In the genomic region with DNA sequence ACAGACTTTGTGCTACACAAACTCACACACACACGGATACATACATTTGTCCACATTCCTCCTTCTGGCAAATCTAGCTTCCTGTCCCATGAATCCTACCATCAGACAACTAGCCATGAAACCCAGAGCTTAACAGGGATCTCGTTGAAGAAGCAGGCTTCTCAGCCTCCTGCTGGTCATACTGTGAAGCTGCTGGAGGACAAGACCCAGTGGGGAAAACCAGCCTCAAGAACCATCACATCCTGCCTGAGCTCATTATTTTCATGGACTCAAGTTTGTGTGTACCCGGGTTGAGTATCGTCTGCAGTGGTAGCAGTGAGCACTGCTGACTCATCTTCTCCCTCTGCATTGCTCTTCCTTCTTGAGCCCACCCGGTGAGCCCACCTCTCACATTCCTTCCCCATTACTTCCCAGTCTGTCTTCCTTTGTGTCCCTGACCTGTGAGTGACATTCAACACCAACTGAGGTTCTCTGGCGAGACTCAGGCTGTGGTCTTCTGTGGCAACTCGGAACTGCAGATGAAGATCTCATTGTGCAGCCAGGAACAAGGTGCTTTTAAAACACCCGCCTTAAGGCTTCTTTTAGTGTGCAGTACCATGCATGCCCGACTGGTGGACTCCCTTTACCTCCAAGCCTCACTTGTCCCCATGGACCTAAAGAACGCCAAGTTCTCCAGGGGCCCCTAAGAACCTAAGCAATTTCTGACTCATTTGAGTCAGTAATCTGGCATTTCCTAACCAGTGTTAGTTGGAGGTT, we compare ENCODE assay signal across 21 mouse cellular contexts. TPM values are rescaled to one million over a fixed set of nuclear protein-coding genes. Genes with fewer than 3 reads are reported as not detected.
DNase-seq lines count a peak whose midpoint lies in the region; ATAC-seq and TF ChIP-seq lines count a peak whose summit lies in the region.
"Had no signal": no experiment of that assay in that cellular context is flagged by ENCODE, and none has a peak within 500 bp of the region (broad histone marks: within the 10 kb centered on the region; RNA-seq: fewer than 3 reads in every experiment).

No protein-coding gene starts in this region.

- no peak for TF ChIP-seq EP300 in lung, postnatal 0 days (IDR thresholded peaks at IDR 0.05)

- no peak for ATAC-seq in forebrain, postnatal 0 days
- no peak for ATAC-seq in forebrain, embryonic 11.5 days (replicated peaks; ENCODE audit: low FRiP score)
- ATAC-seq in lung, postnatal 0 days = no peak
- ATAC-seq: CD4-positive, CD25-positive, alpha-beta regulatory T cell, adult 4 months; forebrain, embryonic 15.5 days; Patski had no signal

- H3K4me2 ChIP-seq in forebrain, postnatal 0 days (ENCODE audit: low read depth) = no peak overlapping the region
- H3K4me2 ChIP-seq in forebrain, embryonic 11.5 days (ENCODE audit: low read depth, low read length, severe bottlenecking) = no peak overlapping the region
- H3K4me2 ChIP-seq in lung, postnatal 0 days (replicated peaks; ENCODE audit: low read depth, low read length) = no peak overlapping the region
- H3K4me2 ChIP-seq: forebrain, embryonic 15.5 days; limb, embryonic 15.5 days; midbrain, embryonic 12.5 days had no signal

- no peaks in the 10 kb centered on the region for H3K4me1 ChIP-seq in forebrain, postnatal 0 days (ENCODE audit: insufficient read depth)
- H3K4me1 ChIP-seq in forebrain, embryonic 11.5 days (replicated peaks; ENCODE audit: control insufficient read depth, insufficient read depth, low read length) = no peaks in the 10 kb centered on the region
- no peaks in the 10 kb centered on the region for H3K4me1 ChIP-seq in kidney, adult 2 months (ENCODE audit: control insufficient read depth, insufficient read depth, low read length)
- no peaks in the 10 kb centered on the region for H3K4me1 ChIP-seq in lung, postnatal 0 days (ENCODE audit: insufficient read depth, low read depth, low read length)
- H3K4me1 ChIP-seq: forebrain, embryonic 15.5 days; limb, embryonic 15.5 days had no signal

- TF ChIP-seq POLR2A in kidney, adult 2 months (IDR thresholded peaks at IDR 0.05; ENCODE audit: low read depth, low read length) = no peak

- no peak overlapping the region for H3K4me3 ChIP-seq in forebrain, postnatal 0 days (ENCODE audit: low read depth, low read length)
- H3K4me3 ChIP-seq in forebrain, embryonic 11.5 days (ENCODE audit: low read depth, low read length) = no peak overlapping the region
- H3K4me3 ChIP-seq in kidney, adult 2 months (ENCODE audit: insufficient read depth, low read depth, low read length) = no peak overlapping the region
- H3K4me3 ChIP-seq in lung, postnatal 0 days (ENCODE audit: low read depth, low read length) = no peak overlapping the region
- H3K4me3 ChIP-seq: forebrain, embryonic 15.5 days; hindbrain, embryonic 10.5 days; limb, embryonic 15.5 days; midbrain, embryonic 12.5 days had no signal

- H3K27ac ChIP-seq in forebrain, postnatal 0 days (ENCODE audit: low read depth, low read length) = no peak overlapping the region
- H3K27ac ChIP-seq in forebrain, embryonic 11.5 days (ENCODE audit: low read depth, low read length) = no peak overlapping the region
- no peak overlapping the region for H3K27ac ChIP-seq in kidney, adult 2 months (ENCODE audit: insufficient read depth, low read depth, low read length)
- no peak overlapping the region for H3K27ac ChIP-seq in lung, postnatal 0 days (ENCODE audit: low read length)
- H3K27ac ChIP-seq: forebrain, embryonic 15.5 days; hindbrain, embryonic 10.5 days; limb, embryonic 15.5 days; midbrain, embryonic 12.5 days had no signal

- H3K9me3 ChIP-seq in forebrain, postnatal 0 days (ENCODE audit: low read length) = peaks cover 10% of the 10 kb centered on the region; the same call in 1 of the 2 replicates
- H3K9me3 ChIP-seq in forebrain, embryonic 11.5 days (ENCODE audit: control insufficient read depth, low read length) = peaks cover 7% of the 10 kb centered on the region; the same call in 1 of the 2 replicates
- peaks cover 18% of the 10 kb centered on the region for H3K9me3 ChIP-seq in lung, postnatal 0 days (ENCODE audit: low read length)
- H3K9me3 ChIP-seq: forebrain, embryonic 15.5 days had no signal

- no peak for DNase-seq in forebrain, postnatal 0 days
- DNase-seq in forebrain, embryonic 11.5 days (ENCODE audit: low spot score) = no peak
- no peak for DNase-seq in kidney, adult 2 months
- DNase-seq in kidney, adult 9 months = no peak
- DNase-seq in lung, postnatal 0 days (ENCODE audit: low spot score) = no peak
- no peak for DNase-seq in lung, postnatal 36 days
- no peak for DNase-seq in urinary bladder, adult 2 months (ENCODE audit: low spot score)
- no peak for DNase-seq in gastrocnemius, postnatal 4 days (ENCODE audit: low spot score in 2 of 2)
- DNase-seq: adrenal gland, postnatal 10 days; cerebellum, adult 8-10 months; gastrocnemius, postnatal 10 days; kidney, adult 18-20 months; kidney, postnatal 25 days; lung, adult 18-20 months; lung, postnatal 14 days had no signal

- TF ChIP-seq CTCF in forebrain, postnatal 0 days (IDR thresholded peaks at IDR 0.05; ENCODE audit: low read depth) = peak; percentile 27
- 0 out of 2 replicates have a peak, but pooled peaks have one; percentile 19 for TF ChIP-seq CTCF in kidney, adult 2 months (conservative IDR thresholded peaks at IDR 0.05; ENCODE audit: insufficient read depth, insufficient read length, low read depth, low read length)
- peak; percentile 40 for TF ChIP-seq CTCF in lung, postnatal 0 days (IDR thresholded peaks at IDR 0.05)

- 88% methylated on average over 10 of the region's 10 CpGs for WGBS in forebrain, postnatal 0 days
- WGBS in forebrain, embryonic 11.5 days = 86% methylated on average over 10 of the region's 10 CpGs
- WGBS in kidney, adult 2 months = 88% methylated on average over 10 of the region's 10 CpGs
- 90% methylated on average over 10 of the region's 10 CpGs for WGBS in lung, postnatal 0 days

- H3K9ac ChIP-seq in forebrain, postnatal 0 days = no peak overlapping the region
- no peak overlapping the region for H3K9ac ChIP-seq in forebrain, embryonic 11.5 days (ENCODE audit: low read length)
- H3K9ac ChIP-seq in lung, postnatal 0 days (replicated peaks; ENCODE audit: low read depth) = no peak overlapping the region
- H3K9ac ChIP-seq: forebrain, embryonic 15.5 days; limb, embryonic 15.5 days; midbrain, embryonic 12.5 days had no signal

- no peaks in the 10 kb centered on the region for H3K27me3 ChIP-seq in forebrain, postnatal 0 days (ENCODE audit: insufficient read depth, low read length)
- H3K27me3 ChIP-seq in forebrain, embryonic 11.5 days (ENCODE audit: control insufficient read depth, insufficient read depth, low read length) = no peaks in the 10 kb centered on the region; the same call in 1 of the 2 replicates
- no peaks in the 10 kb centered on the region for H3K27me3 ChIP-seq in kidney, adult 2 months (replicated peaks; ENCODE audit: control insufficient read depth, insufficient read depth, low read length)
- H3K27me3 ChIP-seq in lung, postnatal 0 days (replicated peaks; ENCODE audit: insufficient read depth, low read length) = no peaks in the 10 kb centered on the region
- H3K27me3 ChIP-seq: forebrain, embryonic 15.5 days; limb, embryonic 15.5 days; midbrain, embryonic 12.5 days; Patski had no signal

- H3K36me3 ChIP-seq in forebrain, postnatal 0 days (ENCODE audit: insufficient read depth) = peaks cover 84% of the 10 kb centered on the region
- H3K36me3 ChIP-seq in forebrain, embryonic 11.5 days (ENCODE audit: control insufficient read depth, insufficient read depth, low read length) = peaks cover 30% of the 10 kb centered on the region
- peaks cover 12% of the 10 kb centered on the region for H3K36me3 ChIP-seq in kidney, adult 2 months (ENCODE audit: control insufficient read depth, insufficient read depth, low read length)
- H3K36me3 ChIP-seq in lung, postnatal 0 days (ENCODE audit: insufficient read depth, low read length) = peaks cover 59% of the 10 kb centered on the region

RNA-seq across cellular contexts. Expression of gene Zfp777, which starts 22.6 kb away (rescaled TPM):
- 23.2 and 46.5 TPM in 2 replicates for total RNA-seq in forebrain, postnatal 0 days (2014; rRNA removed)
- 12.5 and 14.2 TPM in 2 replicates for polyA plus RNA-seq in forebrain, postnatal 0 days (2015; fragmentation: Nextera tagmentation; extraction: Ambion mirVana)
- 10.8 and 12.3 TPM in 2 replicates for polyA plus RNA-seq in forebrain, embryonic 11.5 days (2014; fragmentation: Nextera tagmentation; extraction: Ambion mirVana)
- polyA plus RNA-seq in kidney, adult 2 months (2012; rRNA removed) = 16.8 and 19.3 TPM in 2 replicates
- polyA plus RNA-seq in lung, postnatal 0 days (2015; fragmentation: Nextera tagmentation; extraction: Ambion mirVana) = 4.7 TPM in 2 replicates
- 8.8 and 14.6 TPM in 2 replicates for polyA plus RNA-seq in urinary bladder, adult 2 months (2012; rRNA removed)
- total RNA-seq in gastrocnemius, postnatal 4 days (2021) = 10 to 100 TPM; 25.8 to 26.4 TPM
